Mouse (Mus musculus): ENCODE data around the gene Appbp2. TPM values are rescaled to one million over a fixed set of nuclear protein-coding genes. Genes with fewer than 3 reads are reported as not detected.

Appbp2 gene
- total and polyA plus RNA-seq, 2 experiments from 2014 or later: 44.1 to 61.0 TPM

GRCm38 (mm10) chr11:85139581-85140540 lies 95.1 kb downstream of the Appbp2 start, which contains the start of gene Usp32:
Gene Usp32, minus strand, starts transcription at chr11:85140161.
- ATAC-seq (ENCODE audit: low FRiP score) (peak; percentile 97), DNase-seq (ENCODE audit: low spot score) (peak; percentile 98)
- under 1% methylated on average over 78 of the region's 94 CpGs for WGBS

GRCm38 (mm10) chr11:85138776-85139474 lies 96.0 kb downstream of the Appbp2 start:
- WGBS: 1% methylated on average over 17 of the region's 17 CpGs
- TF ChIP-seq CTCF (IDR thresholded peaks at IDR 0.05): no peak
- peak overlapping the region; percentile 82 for H3K4me3 ChIP-seq (ENCODE audit: low read depth, low read length)
- peak overlapping the region; percentile 89 for H3K27ac ChIP-seq (ENCODE audit: low read depth, low read length)
- no peaks in the 10 kb centered on the region for H3K27me3 ChIP-seq (ENCODE audit: insufficient read depth, low read length)
- peak overlapping the region; percentile 88 for H3K9ac ChIP-seq (replicated peaks; ENCODE audit: low read length, poor library complexity, severe bottlenecking)
- no peaks in the 10 kb centered on the region for H3K4me1 ChIP-seq (ENCODE audit: insufficient read depth, low read length)
- peak overlapping the region; percentile 68 for H3K4me2 ChIP-seq (ENCODE audit: low read depth, low read length, poor library complexity, severe bottlenecking)
- DNase-seq (ENCODE audit: low spot score) (peak; percentile 61), ATAC-seq (ENCODE audit: low FRiP score) (no peak; the same call in 1 of the 2 replicates)
- H3K36me3 ChIP-seq (ENCODE audit: insufficient read depth, low read length): no peaks in the 10 kb centered on the region
- H3K9me3 ChIP-seq (ENCODE audit: low read length): no peaks in the 10 kb centered on the region

More at GRCm38 (mm10) chr11:85139581-85140540, 95.1 kb downstream of the Appbp2 start, which contains the start of gene Usp32:
- TF ChIP-seq CTCF (IDR thresholded peaks at IDR 0.05): peak; percentile 21; the same call in 1 of the 2 replicates
- Histone ChIP-seq H3K4me1 (ENCODE audit: insufficient read depth, low read length) (no peaks in the 10 kb centered on the region), H3K27me3 (ENCODE audit: insufficient read depth, low read length) (no peaks in the 10 kb centered on the region), H3K4me3 (ENCODE audit: low read depth, low read length) (peak within 1 kb of the TSS; percentile 82), H3K9me3 (ENCODE audit: low read length) (no peaks in the 10 kb centered on the region), H3K9ac (replicated peaks; ENCODE audit: low read length, poor library complexity, severe bottlenecking) (peak within 1 kb of the TSS; percentile 88), H3K4me2 (ENCODE audit: low read depth, low read length, poor library complexity, severe bottlenecking) (peak within 1 kb of the TSS; percentile 68), H3K36me3 (ENCODE audit: insufficient read depth, low read length) (no peaks in the 10 kb centered on the region), H3K27ac (ENCODE audit: low read depth, low read length) (peak within 1 kb of the TSS; percentile 89)

Other genes with a start within 250 kb of the Appbp2 start
- 57.3 and 61.7 TPM in 2 replicates for gene Usp32, start 95.0 kb downstream of the Appbp2 start, total RNA-seq (2014; rRNA removed)
- gene Usp32, start 95.0 kb downstream of the Appbp2 start, polyA plus RNA-seq (2015; fragmentation: Nextera tagmentation; extraction: Ambion mirVana): 9.5 and 12.0 TPM in 2 replicates
- gene 1700125H20Rik, start 64.7 kb downstream of the Appbp2 start, total RNA-seq (2014; rRNA removed): not detected in 2 replicates
- gene 1700125H20Rik, start 64.7 kb downstream of the Appbp2 start, polyA plus RNA-seq (2015; fragmentation: Nextera tagmentation; extraction: Ambion mirVana): 2.1 and 2.8 TPM in 2 replicates
- 17.3 and 20.5 TPM in 2 replicates for gene Ppm1d, start 76.1 kb upstream of the Appbp2 start, total RNA-seq (2014; rRNA removed)
- 11.5 and 12.6 TPM in 2 replicates for gene Ppm1d, start 76.1 kb upstream of the Appbp2 start, polyA plus RNA-seq (2015; fragmentation: Nextera tagmentation; extraction: Ambion mirVana)
- 34.7 and 36.3 TPM in 2 replicates for gene Bcas3, start 118.0 kb upstream of the Appbp2 start, total RNA-seq (2014; rRNA removed)
- gene Bcas3, start 118.0 kb upstream of the Appbp2 start, polyA plus RNA-seq (2015; fragmentation: Nextera tagmentation; extraction: Ambion mirVana): 28.4 and 32.7 TPM in 2 replicates

Data from midbrain, postnatal 0 days (tissue).